Mouse (Mus musculus) cerebellum, postnatal 25 days (tissue): Measurements from ENCODE around the gene Gm29797.

Source experiments
- DNase-seq, 2 experiments: peaks; one replicate each; pipeline ENCODE4 v3.0.0; 2021; ENCODE audit warnings: mixed read lengths in 2 of 2

The Gm29797 gene

GRCm38 (mm10) chr2:181698241-181698640 is 41.4 kb downstream of the Gm29797 start, which contains the start of gene Lkaaear1:
Gene Lkaaear1 (minus strand): TSS chr2:181698442.
- peak; percentile 1 to 3 for DNase-seq

- DNase-seq: peak in 1 of 2 experiments; percentile 46
These were observed 49.8 kb downstream of the Gm29797 start for GRCm38 (mm10) chr2:181706668-181707067.
